Mouse (Mus musculus): ENCODE results near the gene Gm8113. TPM values are rescaled to one million over a fixed set of nuclear protein-coding genes. Genes with fewer than 3 reads are reported as not detected.
"Not testable (repeated sequence)": the region's sequence is repeated elsewhere in the genome, so short reads cannot be mapped to it uniquely, and the experiment has no call there.

Gene Gm8113
- total RNA-seq (2014; rRNA removed; ENCODE audit: low replicate concordance): 12.9 and 20.5 TPM in 2 replicates
- 32.3 and 33.7 TPM in 2 replicates for polyA plus RNA-seq (2015; fragmentation: Nextera tagmentation; extraction: Ambion mirVana)

DNA sequence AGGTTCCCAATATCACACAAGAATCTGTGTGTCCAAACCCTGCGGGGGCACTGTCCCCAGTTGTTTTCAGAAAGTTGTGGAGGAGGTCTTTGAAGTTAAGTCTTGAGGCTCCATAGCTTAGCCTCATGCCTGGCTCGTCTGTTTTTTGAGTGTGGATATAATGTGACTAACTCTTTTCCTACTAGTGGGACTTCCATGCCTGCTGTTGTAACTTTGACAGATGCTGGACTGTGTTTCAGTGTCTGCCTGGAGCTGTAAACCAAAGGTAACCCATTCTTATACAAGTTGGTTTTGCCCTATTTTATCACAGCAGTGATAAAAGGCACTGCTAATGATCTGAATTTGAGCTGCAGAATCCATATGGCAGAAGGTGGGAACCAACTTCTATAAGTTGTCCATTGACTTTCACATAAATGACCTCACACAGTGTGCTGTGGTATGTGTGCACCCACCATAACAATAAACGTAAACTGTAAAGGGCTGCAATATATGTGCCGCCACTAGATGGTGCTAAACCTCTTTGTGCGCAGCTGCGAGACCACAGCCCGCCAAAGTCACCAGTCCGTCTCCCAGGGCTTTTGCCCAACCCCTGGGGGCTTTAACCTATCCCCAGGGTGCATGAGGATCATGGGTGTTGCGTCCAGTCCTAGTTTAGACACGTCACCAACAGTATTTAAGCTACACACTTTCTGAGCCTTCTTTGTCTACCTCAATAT, at the start of gene Gm8113:
Gene Gm8113 (plus strand): TSS at position 703 of the 716 bp plus-strand sequence.
- not testable (repeated sequence) for H3K9me3 ChIP-seq (replicated peaks; ENCODE audit: control insufficient read depth, low read length); H3K4me1 ChIP-seq (ENCODE audit: control insufficient read depth, insufficient read depth); H3K36me3 ChIP-seq (replicated peaks; ENCODE audit: control insufficient read depth, insufficient read depth, low read length); H3K27me3 ChIP-seq (ENCODE audit: control insufficient read depth, insufficient read depth, low read length)
- Histone ChIP-seq H3K27ac (ENCODE audit: low read depth) (peak within 1 kb of the TSS; percentile 92), H3K4me3 (ENCODE audit: low read depth, low read length) (peak within 1 kb of the TSS; percentile 61), H3K9ac (replicated peaks; ENCODE audit: low read depth, low read length) (peak within 1 kb of the TSS; percentile 65), H3K4me2 (ENCODE audit: low read depth, low read length) (peak within 1 kb of the TSS; percentile 59)
- peak; percentile 83 for TF ChIP-seq CTCF (IDR thresholded peaks at IDR 0.05; ENCODE audit: low read depth)
- 7% methylated on average over 10 of the region's 10 CpGs for WGBS
- peak; percentile 85 for DNase-seq (ENCODE audit: low spot score)
- peak; percentile 88 for ATAC-seq (ENCODE audit: insufficient read depth, low read depth)

DNA sequence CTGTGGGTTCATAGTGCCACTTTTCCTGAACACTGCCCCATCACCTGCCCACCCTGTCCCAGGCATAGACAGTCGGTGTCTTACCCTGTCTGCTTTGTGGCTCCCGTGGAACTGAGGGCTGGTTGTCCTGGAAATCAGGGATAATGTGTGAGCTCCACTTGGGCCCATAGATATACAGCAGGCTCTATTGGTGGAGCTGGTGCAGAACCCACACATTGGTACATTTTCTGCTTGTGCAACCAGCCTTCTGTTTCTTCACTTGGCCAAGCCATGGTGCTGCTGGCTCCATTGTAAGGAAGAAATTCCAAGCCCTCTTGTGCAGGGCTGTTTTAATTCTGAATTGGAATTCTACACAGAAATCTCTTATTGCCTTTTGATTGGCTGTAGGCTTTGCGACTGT, 49.8 kb upstream of the Gm8113 start, which contains the start of gene Ear1:
Gene Ear1 (minus strand): TSS at position 101 of the 400 bp plus-strand sequence.
- not testable (repeated sequence) for H3K27ac ChIP-seq (ENCODE audit: low read depth); DNase-seq (ENCODE audit: low spot score); H3K9ac ChIP-seq (replicated peaks; ENCODE audit: low read depth, low read length); H3K4me2 ChIP-seq (ENCODE audit: low read depth, low read length); ATAC-seq (ENCODE audit: insufficient read depth, low read depth); H3K4me3 ChIP-seq (ENCODE audit: low read depth, low read length); H3K27me3 ChIP-seq (ENCODE audit: control insufficient read depth, insufficient read depth, low read length); H3K36me3 ChIP-seq (replicated peaks; ENCODE audit: control insufficient read depth, insufficient read depth, low read length); H3K4me1 ChIP-seq (ENCODE audit: control insufficient read depth, insufficient read depth); H3K9me3 ChIP-seq (replicated peaks; ENCODE audit: control insufficient read depth, low read length)
- WGBS: 74% methylated on average over 2 of the region's 3 CpGs

DNA sequence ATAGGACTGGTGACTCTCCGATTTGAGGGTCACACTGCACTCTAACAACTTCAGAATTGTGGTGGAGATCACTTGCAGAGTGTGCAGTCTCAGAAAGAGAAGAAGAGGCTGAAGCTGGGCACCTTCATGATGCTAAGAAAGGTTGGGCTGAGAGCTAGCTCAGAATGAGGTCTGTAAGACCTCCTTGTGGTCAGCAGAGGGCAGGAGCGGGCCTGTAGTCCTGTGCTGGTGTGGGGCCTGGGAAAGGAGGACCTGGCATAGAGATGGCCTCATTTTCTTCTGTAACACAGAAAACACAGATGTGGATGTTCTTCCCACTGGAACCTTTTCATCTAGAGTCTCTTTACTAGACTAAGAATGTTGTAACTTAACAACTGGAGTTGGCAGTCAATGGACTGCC, 47.4 kb upstream of the Gm8113 start:
- not testable (repeated sequence) for DNase-seq (ENCODE audit: low spot score); H3K27ac ChIP-seq (ENCODE audit: low read depth); H3K27me3 ChIP-seq (ENCODE audit: control insufficient read depth, insufficient read depth, low read length); H3K36me3 ChIP-seq (replicated peaks; ENCODE audit: control insufficient read depth, insufficient read depth, low read length); H3K4me3 ChIP-seq (ENCODE audit: low read depth, low read length); H3K9me3 ChIP-seq (replicated peaks; ENCODE audit: control insufficient read depth, low read length); H3K4me1 ChIP-seq (ENCODE audit: control insufficient read depth, insufficient read depth); H3K9ac ChIP-seq (replicated peaks; ENCODE audit: low read depth, low read length); H3K4me2 ChIP-seq (ENCODE audit: low read depth, low read length)
- ATAC-seq (ENCODE audit: insufficient read depth, low read depth): peak; percentile 44; the same call in 1 of the 2 replicates
- 13% methylated on average over 1 of the region's 2 CpGs for WGBS

DNA sequence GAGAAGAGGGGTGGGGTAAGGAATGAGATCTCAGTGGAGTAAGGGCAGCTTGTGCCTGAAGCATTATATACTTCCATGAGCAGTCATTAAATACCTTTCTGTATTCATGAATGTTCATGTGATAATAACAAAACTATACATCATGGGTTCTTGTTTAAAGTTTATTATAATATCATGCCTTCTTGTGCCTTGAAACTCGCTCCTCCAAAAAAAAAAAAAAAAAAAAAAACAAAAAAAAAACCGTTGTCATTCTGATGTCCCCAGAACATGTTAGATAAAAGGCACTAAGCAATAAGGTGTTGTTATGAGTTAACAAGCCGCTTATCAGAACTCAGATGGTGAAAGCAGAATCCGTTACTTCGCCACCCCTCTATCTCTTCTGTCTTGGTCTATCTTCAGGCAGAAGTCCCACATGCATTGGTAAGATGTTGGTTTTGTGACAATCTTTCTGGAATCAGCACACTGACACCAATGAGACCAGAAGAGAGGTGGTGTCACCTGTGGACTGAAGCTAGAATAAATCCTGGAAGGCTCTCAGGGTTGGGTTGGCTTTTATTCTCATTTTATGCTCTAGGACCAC, 45.1 kb upstream of the Gm8113 start:
- H3K4me2 ChIP-seq (ENCODE audit: low read depth, low read length); H3K27ac ChIP-seq (ENCODE audit: low read depth); DNase-seq (ENCODE audit: low spot score); H3K36me3 ChIP-seq (replicated peaks; ENCODE audit: control insufficient read depth, insufficient read depth, low read length); H3K9me3 ChIP-seq (replicated peaks; ENCODE audit: control insufficient read depth, low read length); H3K27me3 ChIP-seq (ENCODE audit: control insufficient read depth, insufficient read depth, low read length); H3K4me1 ChIP-seq (ENCODE audit: control insufficient read depth, insufficient read depth); H3K9ac ChIP-seq (replicated peaks; ENCODE audit: low read depth, low read length); ATAC-seq (ENCODE audit: insufficient read depth, low read depth); H3K4me3 ChIP-seq (ENCODE audit: low read depth, low read length): not testable (repeated sequence)
- 59% methylated on average over 5 of the region's 5 CpGs for WGBS

DNA sequence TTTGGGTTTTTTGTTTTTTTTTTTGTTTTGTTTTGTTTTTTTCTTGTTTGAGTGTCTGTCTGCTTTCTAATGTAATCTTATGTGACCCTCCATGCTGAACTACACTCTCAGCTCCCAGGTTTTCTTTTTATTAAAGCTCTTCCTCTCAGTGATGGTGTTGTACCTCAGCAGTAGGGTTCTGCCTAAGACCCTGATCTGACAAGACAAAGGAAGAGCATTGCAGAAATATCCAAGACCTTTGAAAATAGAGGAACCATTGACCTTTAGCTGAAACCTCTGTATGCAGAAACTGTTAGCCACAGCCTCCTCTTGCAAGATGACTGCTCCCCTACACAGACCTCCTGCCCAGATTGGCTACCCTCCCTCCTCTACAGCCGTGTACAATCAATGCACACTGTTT, 39.0 kb upstream of the Gm8113 start:
- not testable (repeated sequence) for H3K4me3 ChIP-seq (ENCODE audit: low read depth, low read length); H3K27ac ChIP-seq (ENCODE audit: low read depth); ATAC-seq (ENCODE audit: insufficient read depth, low read depth); H3K27me3 ChIP-seq (ENCODE audit: control insufficient read depth, insufficient read depth, low read length); H3K4me2 ChIP-seq (ENCODE audit: low read depth, low read length); DNase-seq (ENCODE audit: low spot score); H3K36me3 ChIP-seq (replicated peaks; ENCODE audit: control insufficient read depth, insufficient read depth, low read length); H3K9me3 ChIP-seq (replicated peaks; ENCODE audit: control insufficient read depth, low read length); H3K9ac ChIP-seq (replicated peaks; ENCODE audit: low read depth, low read length); H3K4me1 ChIP-seq (ENCODE audit: control insufficient read depth, insufficient read depth)
- WGBS: 43% methylated on average over 1 of the region's 1 CpGs

DNA sequence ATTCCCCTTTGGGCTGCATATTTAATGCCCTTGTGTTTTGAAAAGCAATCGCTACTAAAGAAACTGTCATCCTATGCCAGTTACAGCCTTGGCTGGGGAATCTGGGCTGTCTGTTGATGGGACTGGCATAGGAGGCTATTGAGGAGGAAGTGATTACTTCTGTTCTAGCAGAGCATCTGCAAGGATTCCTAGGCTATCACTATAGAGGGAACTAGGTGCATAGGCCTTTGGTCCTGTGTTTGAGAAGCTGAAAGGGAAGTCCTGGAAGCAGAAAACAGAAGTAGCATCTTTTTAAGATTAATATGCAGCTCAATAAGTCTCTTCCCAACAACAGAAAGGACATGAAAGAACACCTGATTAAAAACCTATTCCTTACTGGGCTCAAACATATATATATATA, 33.9 kb upstream of the Gm8113 start:
- not testable (repeated sequence) for H3K9ac ChIP-seq (replicated peaks; ENCODE audit: low read depth, low read length); H3K9me3 ChIP-seq (replicated peaks; ENCODE audit: control insufficient read depth, low read length); DNase-seq (ENCODE audit: low spot score); ATAC-seq (ENCODE audit: insufficient read depth, low read depth); H3K4me2 ChIP-seq (ENCODE audit: low read depth, low read length); H3K27me3 ChIP-seq (ENCODE audit: control insufficient read depth, insufficient read depth, low read length); H3K36me3 ChIP-seq (replicated peaks; ENCODE audit: control insufficient read depth, insufficient read depth, low read length); H3K4me1 ChIP-seq (ENCODE audit: control insufficient read depth, insufficient read depth); H3K4me3 ChIP-seq (ENCODE audit: low read depth, low read length); H3K27ac ChIP-seq (ENCODE audit: low read depth)
- WGBS: 100% methylated on average over 1 of the region's 1 CpGs

DNA sequence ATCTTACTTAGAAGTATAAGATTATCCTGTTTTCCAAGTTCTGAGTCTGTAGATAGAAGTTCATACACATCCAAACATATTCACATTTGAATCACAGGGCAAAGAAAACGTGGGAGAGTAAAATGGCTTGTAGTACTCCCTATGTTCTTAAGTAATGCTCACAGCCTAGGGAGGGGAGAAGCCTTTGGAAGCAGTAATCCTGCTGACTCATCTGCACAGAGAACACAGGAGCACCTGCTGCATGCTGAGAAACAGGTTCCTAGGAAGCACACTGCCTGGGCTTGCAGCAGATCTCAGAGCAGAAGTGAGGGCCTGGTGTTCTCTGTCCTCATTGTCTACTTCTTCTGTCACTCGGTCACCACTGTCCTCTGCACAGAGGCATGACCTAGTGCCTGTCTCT, 29.8 kb upstream of the Gm8113 start:
- not testable (repeated sequence) for H3K4me1 ChIP-seq (ENCODE audit: control insufficient read depth, insufficient read depth); H3K9ac ChIP-seq (replicated peaks; ENCODE audit: low read depth, low read length); H3K4me3 ChIP-seq (ENCODE audit: low read depth, low read length); H3K27ac ChIP-seq (ENCODE audit: low read depth); H3K36me3 ChIP-seq (replicated peaks; ENCODE audit: control insufficient read depth, insufficient read depth, low read length); H3K4me2 ChIP-seq (ENCODE audit: low read depth, low read length); DNase-seq (ENCODE audit: low spot score); H3K9me3 ChIP-seq (replicated peaks; ENCODE audit: control insufficient read depth, low read length); H3K27me3 ChIP-seq (ENCODE audit: control insufficient read depth, insufficient read depth, low read length); ATAC-seq (ENCODE audit: insufficient read depth, low read depth)
- WGBS: 33% methylated on average over 1 of the region's 2 CpGs

DNA sequence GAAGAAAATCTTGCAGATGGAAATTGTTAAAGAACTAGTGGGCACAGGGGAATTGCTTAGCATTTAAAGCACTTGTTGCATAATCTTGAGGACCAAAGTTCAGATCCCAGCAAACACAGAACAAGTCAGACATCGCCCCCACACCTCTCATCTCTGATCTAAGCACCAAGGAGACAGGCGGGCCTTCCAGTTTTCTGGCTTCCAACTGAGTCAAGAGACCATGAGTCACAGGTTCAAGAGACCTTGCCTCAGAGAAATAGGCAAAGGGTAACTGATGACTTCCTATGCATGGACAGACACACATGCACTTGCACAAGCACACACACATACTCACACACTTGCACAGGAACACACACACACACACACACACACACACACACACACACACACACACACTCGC, 26.6 kb upstream of the Gm8113 start:
- not testable (repeated sequence) for H3K9ac ChIP-seq (replicated peaks; ENCODE audit: low read depth, low read length); H3K9me3 ChIP-seq (replicated peaks; ENCODE audit: control insufficient read depth, low read length); H3K36me3 ChIP-seq (replicated peaks; ENCODE audit: control insufficient read depth, insufficient read depth, low read length); DNase-seq (ENCODE audit: low spot score); H3K4me3 ChIP-seq (ENCODE audit: low read depth, low read length); H3K4me2 ChIP-seq (ENCODE audit: low read depth, low read length); H3K4me1 ChIP-seq (ENCODE audit: control insufficient read depth, insufficient read depth); ATAC-seq (ENCODE audit: insufficient read depth, low read depth); H3K27me3 ChIP-seq (ENCODE audit: control insufficient read depth, insufficient read depth, low read length); H3K27ac ChIP-seq (ENCODE audit: low read depth)
- 76% methylated on average over 3 of the region's 3 CpGs for WGBS

Data from heart, postnatal 0 days (tissue).